Comparison of ENCODE assay signal across 24 mouse cellular contexts in the genomic region with DNA sequence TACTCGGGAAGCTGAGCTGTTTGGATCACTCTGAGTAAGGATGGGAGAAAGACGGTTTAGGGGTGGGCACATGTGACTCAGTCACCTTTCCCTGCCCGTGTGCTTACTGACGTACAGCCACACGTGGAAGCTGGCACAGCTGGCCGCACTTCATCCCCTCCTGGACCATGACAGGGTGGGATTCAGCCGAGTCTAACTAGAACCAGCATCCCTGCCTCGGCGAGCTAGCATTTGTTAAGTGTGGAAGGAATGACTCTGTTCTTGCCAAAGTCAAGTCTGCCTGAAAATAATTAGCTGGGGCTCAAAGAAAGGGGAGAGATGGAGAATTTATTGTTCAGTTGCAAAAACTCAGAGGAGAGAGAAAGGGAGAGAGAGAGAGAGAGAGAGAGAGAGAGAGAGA.
"Had no signal": no experiment of that assay in that cellular context is flagged by ENCODE, and none has a peak within 500 bp of the region (broad histone marks: within the 10 kb centered on the region; RNA-seq: fewer than 3 reads in every experiment).

No protein-coding gene starts in this region.

- ATAC-seq: hindbrain, embryonic 16.5 days; inflammation-experienced regulatory T-cells, adult 6 months; intestine, embryonic 15.5 days; intestine, postnatal 0 days had no signal

- H3K9ac ChIP-seq: heart, embryonic 13.5 days; heart, embryonic 15.5 days; hindbrain, embryonic 13.5 days; intestine, embryonic 15.5 days; liver, embryonic 13.5 days; liver, embryonic 15.5 days had no signal

- H3K27me3 ChIP-seq: heart, embryonic 13.5 days; heart, embryonic 15.5 days; hindbrain, embryonic 13.5 days; intestine, embryonic 15.5 days; liver, embryonic 13.5 days; liver, embryonic 15.5 days had no signal

- DNase-seq: gastrocnemius, adult 2 months; gastrocnemius, postnatal 10 days; gastrocnemius, postnatal 25 days; heart, adult 11 months; heart, adult 2 months; heart, postnatal 14 days; heart, postnatal 36 days; kidney, adult 18-20 months; kidney, adult 8-10 months; kidney, postnatal 4 days; liver; liver, embryonic 13.5 days had no signal

- H3K9me3 ChIP-seq: heart, embryonic 13.5 days; heart, embryonic 15.5 days; hindbrain, embryonic 13.5 days; intestine, embryonic 15.5 days; liver, embryonic 13.5 days; liver, embryonic 15.5 days had no signal

- H3K4me2 ChIP-seq: heart, embryonic 11.5 days; heart, embryonic 13.5 days; heart, embryonic 15.5 days; hindbrain, embryonic 13.5 days; intestine, embryonic 15.5 days; liver, embryonic 11.5 days; liver, embryonic 13.5 days; liver, embryonic 15.5 days had no signal

- H3K27ac ChIP-seq: heart, adult 2 months; heart, embryonic 13.5 days; heart, embryonic 15.5 days; hindbrain, embryonic 13.5 days; intestine, embryonic 15.5 days; layer of hippocampus, adult 2 months; left cerebral cortex, adult 2 months; liver, embryonic 13.5 days; liver, embryonic 15.5 days had no signal

- H3K4me3 ChIP-seq: gastrocnemius, adult 2 months; heart, adult 2 months; heart, embryonic 13.5 days; heart, embryonic 15.5 days; hindbrain, embryonic 13.5 days; intestine, embryonic 15.5 days; layer of hippocampus, adult 2 months; left cerebral cortex, adult 2 months; liver, embryonic 13.5 days; liver, embryonic 15.5 days had no signal

- H3K4me1 ChIP-seq: heart, embryonic 13.5 days; heart, embryonic 15.5 days; hindbrain, embryonic 13.5 days; intestine, embryonic 15.5 days; liver, embryonic 13.5 days; liver, embryonic 15.5 days had no signal
